Mouse (Mus musculus) activated CD4-positive, CD25-positive, alpha-beta regulatory T cell (primary cell): ENCODE data around the gene Tnf. TPM values are rescaled to one million over a fixed set of nuclear protein-coding genes. Genes with fewer than 3 reads are reported as not detected.

Source experiments
- polyA plus RNA-seq, 2 experiments: library from polyadenylated mRNA; unstranded; fragments of 100-300 nt; shearing (Covaris generic); gene quantifications; one replicate each; pipeline ENCODE4 v1.2.1; 2017

Tnf gene
- 10 to 100 TPM; 27.9 to 30.5 TPM for polyA plus RNA-seq

DNA sequence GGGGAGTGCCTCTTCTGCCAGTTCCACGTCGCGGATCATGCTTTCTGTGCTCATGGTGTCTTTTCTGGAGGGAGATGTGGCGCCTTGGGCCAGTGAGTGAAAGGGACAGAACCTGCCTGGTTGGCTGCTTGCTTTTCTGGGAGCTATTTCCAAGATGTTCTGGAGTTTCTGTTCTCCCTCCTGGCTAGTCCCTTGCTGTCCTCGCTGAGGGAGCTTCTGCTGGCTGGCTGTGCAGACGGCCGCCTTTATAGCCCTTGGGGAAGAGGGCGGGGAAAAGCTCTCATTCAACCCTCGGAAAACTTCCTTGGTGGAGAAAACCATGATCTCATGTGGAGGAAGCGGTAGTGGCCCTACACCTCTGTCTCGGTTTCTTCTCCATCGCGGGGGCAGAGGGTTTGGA is at the start of gene Tnf:
Gene Tnf, minus strand, starts transcription at position 221 of the 400 bp plus-strand sequence.

DNA sequence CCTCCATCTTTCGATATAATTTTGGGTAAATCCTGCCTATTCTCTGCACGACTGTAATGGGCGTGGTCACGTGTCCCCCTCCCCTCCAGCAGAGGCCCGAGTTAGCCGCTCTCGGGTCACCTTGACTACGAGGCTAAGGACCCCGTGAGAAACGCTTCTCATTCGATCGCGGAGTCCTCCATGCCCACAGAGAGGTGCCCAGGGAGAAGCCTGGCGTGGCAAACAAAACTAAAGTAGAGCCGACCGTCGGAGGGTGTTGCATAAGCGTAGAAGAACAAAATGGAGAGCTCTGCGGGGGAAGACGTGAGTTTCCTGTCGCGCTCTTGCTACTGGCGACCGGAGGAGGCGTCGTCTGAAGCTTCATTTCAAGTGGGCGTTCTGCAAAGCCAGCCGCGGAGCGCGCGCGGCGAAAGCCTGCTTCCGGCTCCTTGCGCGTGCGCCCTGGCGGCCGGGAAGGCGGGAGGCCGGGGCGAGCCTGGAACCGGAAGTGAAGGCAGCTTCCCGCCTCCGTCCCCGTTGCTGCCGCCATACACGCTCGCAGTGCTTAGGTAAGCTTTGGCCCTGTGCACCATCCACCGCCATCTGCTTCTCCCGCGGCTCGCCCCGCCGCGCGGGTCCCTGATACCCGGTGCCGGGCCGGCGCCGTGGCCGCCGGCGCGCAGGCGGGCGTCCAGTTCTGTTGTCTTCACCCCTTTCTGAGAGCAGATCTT is 39.7 kb upstream of the Tnf start, which contains the start of gene Ddx39b:
Gene Ddx39b, plus strand, starts transcription at position 442 of the 710 bp plus-strand sequence.

DNA sequence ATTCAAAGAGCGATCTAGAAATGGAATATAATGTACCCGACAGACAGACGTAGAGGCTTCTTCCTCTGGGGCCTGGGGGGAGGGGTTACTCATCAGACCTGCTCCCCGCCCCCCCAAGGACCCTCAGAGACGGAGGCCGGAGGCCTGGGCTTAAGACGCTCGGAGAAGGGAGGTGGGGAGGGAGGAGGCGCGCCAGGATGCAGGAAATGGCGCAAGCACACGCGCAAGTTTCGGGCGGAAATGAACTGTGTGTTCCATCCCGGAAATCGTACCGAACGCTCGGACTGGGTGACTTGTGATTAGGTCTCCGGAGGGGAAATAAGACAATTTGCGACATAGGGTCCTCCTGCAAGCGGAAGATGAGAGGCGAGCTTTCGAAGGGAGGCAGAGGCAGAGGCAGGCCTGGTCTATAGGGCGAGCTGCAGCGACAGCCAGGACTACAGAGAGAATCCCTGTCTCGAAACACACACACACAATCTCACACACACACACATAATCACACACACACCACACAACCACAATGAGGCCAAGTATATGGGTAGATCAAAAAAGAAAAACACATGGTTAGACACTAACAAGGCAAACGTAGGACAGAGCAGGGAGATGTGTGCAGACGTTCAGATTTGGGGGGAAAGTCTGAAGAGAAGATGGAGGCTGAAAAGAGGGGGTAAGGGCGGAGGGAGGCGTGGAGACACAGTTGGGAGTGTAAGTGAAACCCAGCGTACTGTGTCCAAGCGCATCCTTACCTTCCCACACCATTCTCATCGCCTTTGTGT is 34.0 kb upstream of the Tnf start, which contains the start of gene Nfkbil1:
Gene Nfkbil1, minus strand, starts transcription at position 179 of the 776 bp plus-strand sequence.

DNA sequence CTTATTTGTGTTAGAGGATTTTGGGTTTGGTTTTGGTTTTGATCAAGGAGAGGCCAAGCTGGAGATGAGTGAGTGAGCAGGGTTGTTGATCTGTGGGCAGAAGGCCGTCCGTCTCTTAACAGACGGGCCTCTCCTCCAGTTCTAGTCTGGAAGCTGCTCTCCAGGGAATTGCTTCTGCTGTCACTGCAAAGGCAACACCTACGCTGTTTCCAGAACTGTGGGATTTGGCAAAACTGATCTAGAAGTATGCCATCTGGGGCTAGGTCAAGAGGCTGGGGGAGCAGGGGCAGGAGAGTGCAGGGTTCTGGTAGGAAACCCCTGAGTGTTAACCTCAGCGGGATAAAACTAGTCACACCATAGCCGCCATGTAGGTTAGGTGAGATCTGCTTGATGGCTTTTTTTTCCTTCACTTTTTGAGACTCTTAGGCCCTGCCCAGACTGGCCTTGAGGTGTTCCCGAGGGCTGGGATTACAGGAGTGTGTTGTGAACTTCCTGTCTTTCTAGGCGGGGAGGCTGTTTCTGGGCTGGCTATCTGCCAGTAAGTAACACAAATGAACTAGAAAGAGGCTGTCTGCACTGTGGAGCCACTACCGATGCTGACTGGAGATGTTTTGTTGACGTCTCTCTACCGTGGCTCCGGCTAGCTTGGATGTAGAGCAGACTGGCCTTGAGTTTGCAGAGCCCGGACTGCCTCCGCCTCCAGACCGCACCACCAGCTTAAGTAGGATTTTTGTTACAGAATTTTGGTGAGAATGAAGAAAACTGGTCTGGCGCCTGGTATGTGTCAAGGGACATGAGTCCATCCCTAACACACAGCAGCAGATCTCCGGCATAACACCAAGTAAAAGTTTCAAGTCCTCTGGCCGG is 31.5 kb upstream of the Tnf start, which contains the start of gene Atp6v1g2:
Gene Atp6v1g2, plus strand, starts transcription at position 547 of the 867 bp plus-strand sequence.

DNA sequence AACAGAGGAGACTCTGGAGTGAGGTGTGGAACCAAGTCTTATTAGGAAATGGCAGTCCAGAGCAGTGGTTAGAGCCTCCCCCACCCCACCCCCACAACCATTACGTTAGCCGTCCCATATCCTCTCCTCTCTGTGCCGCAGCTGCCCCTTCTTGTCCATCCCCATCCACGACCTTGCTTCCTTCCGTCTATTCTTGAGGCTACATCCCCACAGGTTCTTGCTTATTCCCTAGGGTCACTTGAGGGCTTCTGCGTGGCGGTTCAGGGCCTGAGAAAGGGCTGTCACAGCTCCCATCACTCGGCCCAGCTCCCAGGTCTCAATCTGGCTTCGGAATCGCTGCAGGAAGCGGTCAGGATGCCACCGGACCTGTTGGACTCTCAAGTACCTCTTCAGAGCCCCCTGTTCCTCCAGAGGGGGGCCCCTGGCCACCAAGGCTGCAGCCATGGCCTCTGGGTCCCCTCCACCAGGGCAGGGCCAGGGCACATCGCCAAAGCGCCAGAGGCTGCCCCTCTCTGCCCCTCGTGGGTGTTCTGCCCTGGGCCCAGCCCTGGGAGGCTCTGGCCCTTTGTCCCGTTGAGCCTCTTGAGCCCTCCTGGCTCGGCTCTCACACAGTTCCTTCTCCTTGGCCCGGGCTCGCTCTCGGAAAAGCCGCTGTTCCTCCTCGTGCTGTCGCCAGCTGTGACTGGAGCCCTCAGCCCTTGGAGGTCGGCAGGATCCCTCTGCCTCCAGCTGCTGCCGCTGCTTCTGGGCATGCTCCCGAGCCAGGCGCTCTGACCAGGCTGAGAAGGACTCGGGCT is 18.5 kb upstream of the Tnf start, which contains the start of gene Gm16181:
Gene Gm16181, plus strand, starts transcription at position 679 of the 797 bp plus-strand sequence.

DNA sequence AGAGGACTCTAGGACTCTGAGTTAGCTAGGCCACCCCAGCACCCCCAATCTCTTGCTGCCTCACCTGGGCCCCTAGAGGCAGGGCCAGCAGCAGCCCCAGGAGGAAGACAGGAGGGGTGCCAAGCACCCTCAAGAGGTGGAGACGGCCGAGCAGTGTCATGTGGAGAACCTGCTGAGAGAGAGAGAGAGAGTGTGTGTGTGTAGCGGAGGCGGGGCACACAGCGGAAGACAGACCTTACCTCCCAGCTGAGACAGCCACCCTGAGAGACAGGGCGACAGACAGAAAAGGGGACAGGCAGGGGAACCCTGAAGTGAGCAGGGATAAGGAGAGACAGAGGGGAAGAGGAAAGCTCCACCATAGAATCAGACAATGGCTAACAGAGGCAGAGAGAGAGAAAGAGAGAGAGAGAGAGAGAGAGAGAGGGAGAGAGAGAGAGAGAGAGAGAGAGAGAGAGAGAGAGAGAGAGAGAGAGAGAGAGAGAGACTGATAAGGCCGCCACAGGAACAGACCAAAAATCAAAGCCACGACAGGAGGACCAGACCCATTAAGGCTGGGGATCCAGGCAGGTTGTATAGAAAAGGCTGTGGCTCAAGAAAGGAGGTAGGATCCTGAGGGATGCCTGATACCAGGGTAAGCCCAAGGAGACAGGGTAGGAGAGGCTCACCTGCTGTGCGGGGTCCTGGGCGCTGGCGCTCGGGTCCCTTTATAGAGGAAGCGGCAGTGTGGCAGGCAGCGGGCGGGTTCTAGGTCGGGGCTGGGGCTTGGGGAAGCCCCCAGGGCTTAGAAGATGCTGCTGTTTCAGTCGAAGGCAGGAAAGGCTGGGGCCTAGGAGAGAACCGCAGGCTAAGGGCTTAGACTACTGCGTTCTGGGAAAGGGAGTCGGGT is 2.9 kb upstream of the Tnf start, which contains the start of gene Lta:
Gene Lta, minus strand, starts transcription at position 858 of the 886 bp plus-strand sequence.

DNA sequence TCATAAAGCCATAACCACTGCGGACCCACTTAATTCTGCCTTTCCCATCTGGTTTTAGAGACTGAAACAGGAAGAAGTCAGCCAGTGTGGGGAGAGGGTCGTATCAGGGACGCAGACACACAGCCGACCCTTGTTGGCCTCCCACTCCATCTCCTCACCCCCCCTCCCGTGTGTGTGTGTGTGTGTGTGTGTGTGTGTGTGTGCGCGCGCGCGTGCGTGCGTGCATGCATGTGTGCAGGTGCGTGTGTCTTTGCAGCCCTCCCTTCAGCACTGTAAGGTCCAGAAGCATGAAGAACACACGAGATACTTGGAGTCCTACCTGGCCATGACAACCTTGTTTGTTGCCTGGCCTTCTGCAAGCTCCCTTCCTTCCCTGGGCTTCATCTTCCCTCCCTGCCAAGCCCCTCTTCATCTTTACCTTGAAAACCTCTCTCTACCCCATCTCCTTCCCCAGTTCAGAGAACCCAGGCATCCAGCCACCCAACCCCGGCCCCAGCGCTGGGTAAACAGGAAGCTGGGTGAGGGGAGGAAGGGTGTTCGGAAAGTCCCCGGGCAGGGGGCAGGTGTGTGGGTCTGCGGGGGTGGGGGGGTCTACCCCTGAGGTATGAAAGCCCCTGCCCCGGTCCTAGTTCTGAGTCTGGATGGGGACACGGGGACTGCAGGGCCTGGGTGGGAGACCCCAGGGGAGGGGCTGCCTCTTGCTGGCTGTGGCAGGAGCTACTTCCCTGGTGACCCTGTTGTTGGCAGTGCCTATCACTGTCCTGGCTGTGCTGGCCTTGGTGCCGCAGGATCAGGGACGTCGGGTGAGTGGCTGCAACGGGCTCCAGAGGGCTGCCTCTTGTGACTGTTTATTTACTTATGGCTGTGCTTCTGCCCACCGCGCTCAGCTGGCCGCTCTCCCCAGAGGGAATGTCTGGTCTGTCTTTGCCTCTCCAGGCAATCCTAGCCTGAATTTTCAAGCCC is 7.6 kb downstream of the Tnf start, which contains the start of gene Ltb:
Gene Ltb, plus strand, starts transcription at position 559 of the 963 bp plus-strand sequence.

DNA sequence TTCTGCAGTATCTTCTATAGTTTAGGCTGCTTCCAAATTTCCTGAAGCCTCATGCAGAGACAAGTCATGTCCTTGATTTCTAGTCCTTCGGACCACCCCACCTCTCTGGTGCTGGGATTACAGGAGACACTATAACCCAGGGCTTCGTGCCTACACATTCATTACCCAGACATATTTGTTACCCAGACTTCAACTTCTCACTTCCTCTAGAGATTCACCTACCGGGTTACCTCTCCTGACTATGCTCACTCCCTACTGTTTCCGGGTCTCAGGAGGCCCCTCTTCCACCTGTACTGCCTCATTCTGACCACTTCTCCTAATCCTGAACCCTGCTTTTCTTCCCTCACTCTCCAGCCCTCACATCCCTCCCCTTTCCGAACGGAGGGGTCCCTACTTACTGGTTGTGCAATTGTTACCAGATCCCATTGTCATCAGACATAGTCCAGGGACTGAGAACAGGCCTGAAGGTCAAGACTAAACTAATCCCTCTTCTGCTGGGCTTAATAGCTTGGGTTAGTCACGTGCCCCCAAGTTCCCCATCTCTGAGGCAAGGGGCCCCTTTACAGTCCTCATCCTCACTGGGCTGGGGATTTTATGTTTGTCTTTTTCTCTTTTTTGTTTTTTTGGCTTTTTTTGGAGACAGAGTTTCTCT is 13.7 kb downstream of the Tnf start, which contains the start of gene Lst1:
Gene Lst1, minus strand, starts transcription at position 481 of the 652 bp plus-strand sequence.

DNA sequence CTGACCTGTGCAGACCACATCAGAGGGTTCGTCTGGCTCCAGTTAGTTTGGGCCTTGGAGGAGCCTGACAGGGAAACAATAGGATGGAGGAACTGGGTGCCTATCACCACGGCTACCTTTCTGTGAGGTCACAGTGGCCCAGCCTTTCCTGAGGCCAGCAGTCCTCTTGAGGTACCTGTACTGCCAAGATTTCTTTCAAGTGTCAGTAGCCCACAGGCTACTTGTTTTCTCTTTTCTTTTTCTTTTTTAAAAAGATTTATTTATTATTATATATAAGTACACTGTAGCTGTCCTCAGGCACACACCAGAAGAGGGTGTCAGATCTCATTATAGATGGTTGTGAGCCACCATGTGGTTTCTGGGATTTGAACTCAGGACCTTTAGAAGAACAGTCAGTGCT is 25.8 kb downstream of the Tnf start, which contains the start of gene Aif1:
Gene Aif1, minus strand, starts transcription at position 101 of the 400 bp plus-strand sequence.

DNA sequence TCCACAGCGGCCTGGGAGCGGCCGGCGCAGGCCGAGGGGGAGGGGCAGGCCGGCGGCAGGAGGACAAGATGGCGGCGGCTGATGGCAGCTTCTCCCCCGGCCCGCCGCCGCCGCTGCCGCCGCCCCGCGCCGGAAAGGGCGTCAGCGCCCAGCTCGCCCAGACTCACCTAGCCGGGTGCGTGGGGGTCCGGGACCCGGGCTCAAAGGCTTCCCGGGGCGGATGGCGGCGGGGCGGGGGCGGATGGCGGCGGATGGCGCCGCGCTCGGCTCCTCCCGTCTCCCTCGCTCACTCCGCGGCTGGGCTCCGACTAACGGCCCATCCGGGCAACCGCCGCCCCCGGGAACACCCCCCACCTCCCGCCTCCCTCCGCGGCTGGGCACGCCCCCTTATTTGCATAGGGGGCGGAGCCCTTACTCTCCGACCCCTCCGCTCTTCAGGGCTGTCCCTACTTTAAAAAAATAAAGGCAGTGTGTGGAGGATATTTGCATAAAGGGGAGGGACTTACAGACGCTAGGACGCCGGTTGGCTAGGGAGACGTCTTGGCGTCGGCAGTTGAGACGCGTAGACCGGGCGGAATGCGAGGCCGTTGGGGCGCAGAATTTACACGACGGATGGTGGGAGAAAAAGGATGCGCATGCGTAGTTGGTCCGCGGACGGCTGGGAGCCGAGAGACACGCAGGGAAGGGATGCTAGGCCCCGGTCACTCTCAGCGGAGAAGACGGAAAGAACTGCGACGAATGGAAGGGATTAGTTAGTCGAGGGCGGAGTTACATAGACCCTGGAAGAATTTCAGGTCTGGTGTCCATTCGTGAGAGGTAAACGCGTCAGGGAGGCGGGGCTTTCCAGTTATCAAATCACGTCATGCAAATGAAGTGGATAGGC is 37.0 kb downstream of the Tnf start, which contains the start of gene Prrc2a:
Gene Prrc2a, minus strand, starts transcription at position 330 of the 883 bp plus-strand sequence.

Other genes with a start within 250 kb of the Tnf start
- 10 to 100 TPM in 1 of 2 experiments, under 1 TPM in 1; 0.70 to 78.1 TPM for gene Hspa1b, start 242.8 kb downstream of the Tnf start, polyA plus RNA-seq
- gene Gm20481, start 232.1 kb downstream of the Tnf start, polyA plus RNA-seq = 1 to 10 TPM in 1 of 2 experiments, not detected in 1; 2.5 TPM
- 10 to 100 TPM in 1 of 2 experiments, not detected in 1; 18.3 TPM for gene Hspa1a, start 229.9 kb downstream of the Tnf start, polyA plus RNA-seq
- under 1 TPM; 0.27 to 0.50 TPM for gene Hspa1l, start 229.3 kb downstream of the Tnf start, polyA plus RNA-seq
- 10 to 100 TPM; 79.0 to 93.1 TPM for gene Lsm2, start 220.1 kb downstream of the Tnf start, polyA plus RNA-seq
- 100 to 1,000 TPM; 126 to 153 TPM for gene Vars, start 201.0 kb downstream of the Tnf start, polyA plus RNA-seq
- under 1 TPM in 1 of 2 experiments, not detected in 1; 0.52 TPM for gene Vwa7, start 185.4 kb downstream of the Tnf start, polyA plus RNA-seq
- gene Sapcd1, start 174.0 kb downstream of the Tnf start, polyA plus RNA-seq = under 1 TPM; 0.36 to 0.48 TPM
- gene Msh5, start 155.3 kb downstream of the Tnf start, polyA plus RNA-seq = 1 to 10 TPM in 1 of 2 experiments, under 1 TPM in 1; 0.87 to 2.6 TPM
- 100 to 1,000 TPM; 647 to 661 TPM for gene Clic1, start 152.0 kb downstream of the Tnf start, polyA plus RNA-seq
- 1 to 10 TPM in 1 of 2 experiments, under 1 TPM in 1; 0.83 to 2.7 TPM for gene Ddah2, start 143.0 kb downstream of the Tnf start, polyA plus RNA-seq
- gene Ly6g6c, start 136.6 kb downstream of the Tnf start, polyA plus RNA-seq = not detected
- not detected for gene Mpig6b, start 135.8 kb downstream of the Tnf start, polyA plus RNA-seq
- gene Ly6g6e, start 125.1 kb downstream of the Tnf start, polyA plus RNA-seq = under 1 TPM in 1 of 2 experiments, not detected in 1; 0.15 TPM
- not detected for gene Ly6g6d, start 123.9 kb downstream of the Tnf start, polyA plus RNA-seq
- gene Ly6g6f, start 116.4 kb downstream of the Tnf start, polyA plus RNA-seq = under 1 TPM in 1 of 2 experiments, not detected in 1; 0.26 TPM
- gene Abhd16a, start 112.7 kb downstream of the Tnf start, polyA plus RNA-seq = 10 to 100 TPM; 59.7 to 60.5 TPM
- under 1 TPM in 1 of 2 experiments, not detected in 1; 0.36 TPM for gene Ly6g5c, start 93.7 kb downstream of the Tnf start, polyA plus RNA-seq
- 1 to 10 TPM; 3.4 to 9.5 TPM for gene Ly6g5b, start 86.6 kb downstream of the Tnf start, polyA plus RNA-seq
- 10 to 100 TPM; 53.8 to 59.4 TPM for gene Gpank1, start 80.6 kb downstream of the Tnf start, polyA plus RNA-seq
- gene Csnk2b, start 80.0 kb downstream of the Tnf start, polyA plus RNA-seq = 100 to 1,000 TPM; 351 to 388 TPM
- gene D17H6S53E, start 75.6 kb downstream of the Tnf start, polyA plus RNA-seq = 1 to 10 TPM in 1 of 2 experiments, under 1 TPM in 1; 0.88 to 2.4 TPM
- under 1 TPM; 0.28 to 0.37 TPM for gene Apom, start 70.0 kb downstream of the Tnf start, polyA plus RNA-seq
- gene Bag6, start 66.8 kb downstream of the Tnf start, polyA plus RNA-seq = 10 to 100 TPM; 61.6 to 63.2 TPM
- 10 to 100 TPM; 33.4 to 33.5 TPM for gene Prrc2a, start 37.1 kb downstream of the Tnf start, polyA plus RNA-seq
- 10 to 100 TPM in 1 of 2 experiments, 1 to 10 TPM in 1; 5.5 to 18.3 TPM for gene Aif1, start 25.9 kb downstream of the Tnf start, polyA plus RNA-seq
- gene Lst1, start 13.6 kb downstream of the Tnf start, polyA plus RNA-seq = 10 to 100 TPM in 1 of 2 experiments, 1 to 10 TPM in 1; 8.9 to 14.6 TPM
- 1,000 to 10,000 TPM; 1,461 to 1,672 TPM for gene Ltb, start 7.6 kb downstream of the Tnf start, polyA plus RNA-seq
- 100 to 1,000 TPM in 1 of 2 experiments, 10 to 100 TPM in 1; 94.1 to 110 TPM for gene Lta, start 3.3 kb upstream of the Tnf start, polyA plus RNA-seq
- gene Gm16181, start 18.8 kb upstream of the Tnf start, polyA plus RNA-seq = 1 to 10 TPM in 1 of 2 experiments, not detected in 1; 1.2 TPM
- gene Atp6v1g2, start 31.7 kb upstream of the Tnf start, polyA plus RNA-seq = 1 to 10 TPM; 4.2 to 9.7 TPM
- gene Nfkbil1, start 33.8 kb upstream of the Tnf start, polyA plus RNA-seq = 10 to 100 TPM; 20.6 to 22.5 TPM
- 100 to 1,000 TPM; 227 to 243 TPM for gene Ddx39b, start 39.7 kb upstream of the Tnf start, polyA plus RNA-seq
- gene H2-D1, start 60.7 kb upstream of the Tnf start, polyA plus RNA-seq = 1,000 to 10,000 TPM; 4,556 to 6,565 TPM
- gene H2-Q1, start 118.4 kb upstream of the Tnf start, polyA plus RNA-seq = under 1 TPM in 1 of 2 experiments, not detected in 1; 0.64 TPM
- gene H2-Q2, start 140.2 kb upstream of the Tnf start, polyA plus RNA-seq = 10 to 100 TPM; 10.9 to 18.5 TPM
- gene H2-Q4, start 177.6 kb upstream of the Tnf start, polyA plus RNA-seq = 10 to 100 TPM; 45.4 to 61.9 TPM
- gene H2-Q6, start 222.8 kb upstream of the Tnf start, polyA plus RNA-seq = 100 to 1,000 TPM; 448 to 693 TPM
- gene H2-Q7, start 237.1 kb upstream of the Tnf start, polyA plus RNA-seq = 1,000 to 10,000 TPM; 1,586 to 2,503 TPM